Mouse (Mus musculus) liver, embryonic 18 days (tissue): Measurements from ENCODE around the gene Car1. TPM values are rescaled to one million over a fixed set of nuclear protein-coding genes. Genes with fewer than 3 reads are reported as not detected.

Experiments used
- polyA plus RNA-seq: library from polyadenylated mRNA; depleted of rRNA; stranded (reverse); fragments of >200 nt; gene quantifications from 2 replicates; pipeline ENCODE4 v1.2.3, GENCODE M21; 2012; rRNA removed

The Car1 gene
- 19.8 and 29.4 TPM in 2 replicates for polyA plus RNA-seq

GRCm38 (mm10) chr3:14808211-14808610 is at the start of gene Car1:
Gene Car1 (minus strand): TSS chr3:14808368.

Other genes starting within 250 kb of the Car1 start
- gene 1810022K09Rik, start 197.1 kb downstream of the Car1 start, polyA plus RNA-seq: 64.9 and 69.5 TPM in 2 replicates
- gene Car13, start 166.6 kb downstream of the Car1 start, polyA plus RNA-seq: 1.6 and 1.7 TPM in 2 replicates
- 11.3 and 31.7 TPM in 2 replicates for gene Car3, start 55.1 kb upstream of the Car1 start, polyA plus RNA-seq
- gene Car2, start 77.9 kb upstream of the Car1 start, polyA plus RNA-seq: 644 and 943 TPM in 2 replicates